Mouse (Mus musculus): ENCODE results near the gene Slc6a6.

Slc6a6 gene

DNA sequence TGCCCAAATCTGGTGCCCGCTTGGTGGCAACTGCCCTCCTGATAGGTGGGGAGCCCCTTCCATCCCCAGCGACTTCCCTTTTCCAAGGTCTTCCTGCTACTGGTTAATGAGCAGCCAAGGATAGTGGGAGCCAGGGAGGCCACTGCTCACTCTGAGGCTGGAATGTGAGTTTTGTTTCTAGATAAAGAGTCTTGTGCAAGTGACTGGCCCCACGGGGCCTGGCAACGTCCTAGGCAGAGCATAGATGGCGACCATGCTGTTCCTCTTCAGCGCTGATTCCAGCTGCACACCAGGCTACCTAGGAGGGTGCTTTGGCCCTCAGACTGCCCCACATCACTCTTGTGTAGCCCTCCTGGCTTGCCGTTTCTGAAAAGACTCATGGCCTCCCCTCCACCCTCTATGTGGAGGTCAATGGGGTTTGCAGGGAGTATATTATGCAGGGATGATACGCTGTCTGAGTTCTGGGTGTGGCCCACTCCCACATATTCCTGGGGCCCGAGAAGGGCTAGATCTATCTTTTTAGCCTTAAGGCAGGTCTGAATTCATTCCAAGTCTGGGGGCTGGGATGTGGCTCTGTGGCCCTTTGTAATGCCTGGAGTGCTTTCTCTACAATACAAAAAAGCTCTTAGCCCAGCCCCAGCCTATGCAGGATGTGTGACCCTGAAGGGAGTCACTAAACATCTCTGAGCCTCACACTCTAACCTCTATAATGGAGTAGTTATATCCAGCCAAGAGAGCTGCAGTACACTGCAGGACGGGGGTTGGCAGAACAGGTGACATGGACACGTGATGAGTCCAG, 17.2 kb downstream of the Slc6a6 start:
- no peak for DNase-seq (ENCODE audit: low spot score in 2 of 2)

DNA sequence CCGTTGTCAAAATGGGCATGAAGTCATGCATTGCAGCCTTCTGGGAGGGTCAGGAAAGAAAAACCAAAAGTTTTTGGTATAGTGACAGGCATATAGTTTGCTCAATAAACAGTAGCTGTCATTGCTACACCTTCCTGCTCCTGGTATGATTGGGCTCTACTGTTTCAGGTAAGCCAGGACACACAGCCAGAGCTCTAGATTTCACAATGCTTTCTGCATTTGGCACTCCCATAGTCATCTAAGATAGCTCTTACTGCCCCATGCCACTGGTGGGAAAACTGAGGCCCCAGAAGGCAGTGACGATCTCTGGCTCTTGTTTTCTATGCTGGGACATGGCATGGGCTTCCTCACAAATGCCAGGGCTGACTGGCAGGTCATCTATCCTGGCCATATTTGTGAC, 19.6 kb downstream of the Slc6a6 start:
- DNase-seq (ENCODE audit: low spot score in 2 of 2) = no peak

DNA sequence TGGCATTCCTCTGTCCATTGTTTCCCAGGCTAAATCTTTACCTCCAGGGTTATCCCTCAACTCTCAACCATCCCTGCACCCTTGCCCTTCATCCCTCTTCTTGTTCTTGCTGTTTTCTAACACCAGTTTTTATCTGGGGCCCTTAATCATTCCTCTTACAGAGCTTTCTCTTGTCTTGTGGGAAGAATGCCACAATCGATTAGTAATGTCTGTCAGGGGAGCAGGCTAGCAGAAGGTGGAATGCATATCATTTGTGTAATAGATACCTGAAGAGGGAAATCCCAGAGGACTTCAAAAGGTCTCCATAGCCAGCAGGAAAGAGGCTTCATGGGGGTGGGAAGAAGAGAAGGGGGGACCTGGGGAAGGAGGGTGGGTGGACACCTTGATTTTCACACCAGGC, 20.6 kb downstream of the Slc6a6 start:
- DNase-seq (ENCODE audit: low spot score in 2 of 2) = no peak

DNA sequence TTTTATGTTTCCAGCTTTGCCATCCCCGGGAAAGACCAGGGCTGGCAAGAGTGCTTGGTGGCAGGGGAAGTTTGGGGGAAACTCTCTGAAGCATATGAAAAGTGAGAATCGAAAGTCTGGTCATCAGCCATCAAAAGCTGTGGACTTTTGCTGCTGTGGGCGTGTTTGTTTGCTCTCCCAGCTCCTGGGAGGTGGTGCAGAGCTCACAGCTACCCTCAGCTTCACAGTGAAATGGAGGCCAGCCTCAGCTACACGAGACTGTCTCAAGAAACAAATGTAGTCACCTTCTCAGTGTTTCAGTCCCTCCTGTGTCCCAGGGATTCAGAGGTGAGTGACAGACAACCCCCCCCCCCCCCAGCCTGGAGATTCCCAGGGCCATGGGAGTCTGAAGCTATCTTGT, 21.8 kb downstream of the Slc6a6 start:
- DNase-seq (ENCODE audit: low spot score in 2 of 2) = no peak

DNA sequence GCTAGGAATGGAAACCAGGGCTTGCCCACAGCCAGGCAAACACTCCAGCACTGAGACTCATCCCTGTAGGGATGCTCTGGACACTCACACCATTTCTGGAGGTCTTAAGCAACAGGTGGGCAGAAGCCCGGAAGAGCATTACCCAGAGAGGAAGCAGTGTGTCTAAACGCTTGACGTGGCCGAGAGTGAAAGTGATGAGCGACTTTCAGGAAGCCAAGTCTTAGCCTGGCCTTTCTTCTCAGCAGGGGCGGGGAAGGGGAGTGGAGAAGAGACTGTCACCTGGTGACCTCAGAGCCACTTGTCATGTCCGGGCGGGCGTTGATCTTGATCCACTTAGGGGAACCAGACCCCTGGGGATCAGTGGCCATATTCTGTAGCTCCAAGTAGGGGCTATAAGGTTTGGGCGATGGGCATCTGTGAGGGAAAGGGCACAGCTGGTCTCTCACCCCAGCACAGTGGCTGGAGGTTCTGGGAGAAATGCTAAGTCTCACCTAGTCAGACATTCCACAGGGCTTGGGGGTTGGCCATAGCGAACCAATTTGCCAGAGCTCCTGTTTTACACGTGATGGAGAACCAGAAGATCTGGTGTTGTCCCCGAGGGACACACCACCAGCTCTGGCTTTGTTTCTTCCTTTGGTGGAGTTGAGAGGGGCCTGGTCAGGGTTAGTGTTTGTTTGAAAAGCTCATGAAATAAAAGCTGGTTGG, 22.4 kb downstream of the Slc6a6 start:
- DNase-seq (ENCODE audit: low spot score in 2 of 2) = no peak

DNA sequence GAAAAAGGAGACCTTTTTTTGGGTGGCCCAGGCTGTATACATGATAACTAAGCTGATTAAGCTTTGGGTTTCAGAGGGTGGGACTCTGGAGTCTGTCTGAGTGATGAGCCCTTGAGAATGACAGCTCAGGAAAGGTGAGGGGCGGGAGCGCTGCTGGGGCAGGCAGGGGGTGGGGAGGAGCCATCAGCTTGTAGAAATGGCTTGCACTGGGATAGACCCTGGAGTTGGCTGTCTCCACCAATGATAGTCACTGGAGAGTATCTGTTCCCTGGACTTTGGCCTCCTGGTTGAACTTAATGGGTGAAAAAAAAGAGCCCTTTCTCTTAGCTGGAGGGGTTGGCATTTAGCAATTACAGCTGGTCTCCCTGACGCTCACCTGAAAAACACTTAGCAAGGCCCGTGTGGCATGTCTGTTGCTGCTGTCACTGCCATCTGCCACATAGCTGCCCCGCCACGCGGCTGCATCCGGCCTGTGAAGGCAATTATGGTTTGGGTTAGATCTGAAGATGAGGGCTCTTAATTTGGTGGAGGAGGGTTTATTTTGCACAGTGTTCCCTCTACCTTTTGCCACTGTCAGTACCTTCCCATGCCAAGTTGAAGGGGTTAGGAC, 23.5 kb downstream of the Slc6a6 start:
- DNase-seq (ENCODE audit: low spot score in 2 of 2) = no peak

DNA sequence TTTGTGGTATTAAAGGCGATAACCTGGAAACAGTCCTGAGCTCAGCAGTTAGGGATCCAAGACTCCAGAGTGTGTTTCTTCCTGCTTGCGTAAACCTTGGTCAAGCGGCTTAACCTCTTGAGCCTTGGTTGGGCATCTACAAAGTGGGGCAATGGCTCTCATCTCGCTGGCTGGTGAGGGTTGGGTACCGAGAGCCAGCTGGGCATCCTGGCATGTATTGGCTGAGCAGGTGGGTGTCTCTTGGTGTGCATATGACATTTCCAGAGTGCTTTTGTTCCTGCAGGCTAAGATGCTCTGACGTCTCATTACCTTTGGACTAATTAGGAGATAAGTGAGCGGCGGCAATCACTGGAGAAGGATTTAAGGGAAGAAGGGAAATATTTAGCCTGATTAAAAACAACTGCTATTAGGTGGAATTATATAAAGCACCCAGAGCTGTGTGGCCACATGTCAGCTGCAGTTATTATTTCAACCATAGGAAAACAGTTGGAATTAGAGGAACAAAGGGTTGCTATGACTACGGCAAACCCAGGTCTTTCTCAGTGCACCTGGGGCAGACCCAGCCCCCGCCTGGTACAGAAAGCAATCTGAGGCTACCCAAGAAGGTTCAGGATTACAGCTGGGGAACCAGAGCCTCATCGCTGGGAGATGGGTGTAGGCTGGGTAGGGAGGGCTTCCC, 24.2 kb downstream of the Slc6a6 start:
- no peak for DNase-seq (ENCODE audit: low spot score in 2 of 2)

DNA sequence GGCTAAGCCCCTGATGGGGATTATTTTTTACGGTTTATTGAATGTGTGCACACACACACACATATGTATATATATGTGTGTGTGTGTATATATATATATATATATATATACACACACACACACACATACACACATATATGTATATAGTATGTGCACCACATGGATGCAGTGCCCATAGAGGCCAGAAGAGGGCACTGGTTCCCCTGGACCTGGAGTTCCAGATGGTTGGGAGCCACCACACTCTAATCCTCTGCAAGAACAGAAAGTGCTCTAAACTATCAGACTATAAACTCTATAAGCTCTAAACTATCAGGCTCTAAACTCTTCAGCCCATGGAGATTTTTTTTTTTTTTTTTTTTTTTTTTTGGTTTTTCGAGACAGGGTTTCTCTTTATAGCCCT, 25.1 kb downstream of the Slc6a6 start:
- DNase-seq (ENCODE audit: low spot score in 2 of 2) = no peak

DNA sequence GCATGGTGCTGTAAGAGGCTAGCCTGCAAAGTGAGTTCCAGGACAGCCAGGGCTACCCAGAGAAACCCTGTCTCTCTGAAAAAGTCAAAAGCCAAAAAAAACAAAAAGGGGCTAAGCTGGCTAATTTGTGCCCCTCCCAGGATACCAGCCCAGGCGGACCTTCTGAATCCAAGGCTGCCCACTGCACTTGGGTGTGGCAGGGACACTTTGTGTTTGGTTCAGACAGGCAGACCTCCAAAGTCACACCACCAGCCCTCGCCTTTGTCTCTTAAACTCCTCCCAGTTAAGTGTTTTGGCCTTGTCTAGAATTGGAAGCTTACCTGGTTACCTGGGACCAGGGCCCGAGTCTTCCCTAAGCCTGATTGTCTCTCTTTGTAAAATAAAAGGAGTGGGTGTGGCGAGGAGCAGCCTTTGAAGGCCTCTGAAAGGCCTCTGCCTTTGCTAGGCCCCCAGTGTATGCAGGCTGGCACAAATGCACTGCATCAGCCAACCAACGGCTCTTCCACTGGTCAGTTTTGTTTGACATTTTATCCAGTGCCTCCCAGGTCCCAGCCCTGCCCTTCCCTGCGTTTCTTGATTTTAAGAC, 26.6 kb downstream of the Slc6a6 start:
- no peak for DNase-seq (ENCODE audit: low spot score in 2 of 2)

DNA sequence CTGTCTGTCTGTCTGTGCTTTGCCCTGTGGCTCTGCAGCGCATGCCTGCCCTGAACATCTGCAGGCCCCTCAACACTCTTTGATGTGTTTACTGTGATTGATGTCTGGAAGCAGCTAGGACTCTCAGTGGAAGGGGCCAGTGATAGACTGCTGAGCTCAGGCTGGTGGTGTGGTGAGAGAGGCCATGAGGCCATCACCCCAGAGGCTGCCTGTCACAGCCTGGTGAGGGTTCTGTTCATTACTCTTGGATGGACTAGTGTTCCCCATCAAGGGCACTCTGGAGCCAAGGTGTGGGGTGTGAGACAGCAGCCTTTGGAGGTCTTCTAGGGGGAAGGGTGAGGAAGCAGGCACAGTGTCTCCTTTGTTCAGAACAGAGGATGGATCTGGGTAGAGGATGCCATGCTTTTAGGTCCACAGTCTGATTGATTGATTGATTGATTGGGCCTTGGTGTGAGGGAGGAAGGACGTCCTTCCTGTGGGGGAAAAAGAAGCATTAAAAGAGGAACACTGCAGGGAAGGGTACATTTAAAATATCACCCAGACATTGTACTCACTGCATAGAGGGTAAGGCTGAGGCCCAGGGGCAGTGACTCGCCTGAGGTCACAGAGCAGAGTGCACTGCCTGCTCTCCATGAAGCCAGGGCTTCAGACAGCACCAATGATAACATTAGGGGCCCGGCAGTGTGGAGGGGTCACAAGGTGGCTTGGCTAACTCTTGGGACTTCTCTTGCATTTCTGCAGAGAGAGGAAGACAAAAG, 28.4 kb downstream of the Slc6a6 start:
- DNase-seq (ENCODE audit: low spot score in 2 of 2) = no peak

DNA sequence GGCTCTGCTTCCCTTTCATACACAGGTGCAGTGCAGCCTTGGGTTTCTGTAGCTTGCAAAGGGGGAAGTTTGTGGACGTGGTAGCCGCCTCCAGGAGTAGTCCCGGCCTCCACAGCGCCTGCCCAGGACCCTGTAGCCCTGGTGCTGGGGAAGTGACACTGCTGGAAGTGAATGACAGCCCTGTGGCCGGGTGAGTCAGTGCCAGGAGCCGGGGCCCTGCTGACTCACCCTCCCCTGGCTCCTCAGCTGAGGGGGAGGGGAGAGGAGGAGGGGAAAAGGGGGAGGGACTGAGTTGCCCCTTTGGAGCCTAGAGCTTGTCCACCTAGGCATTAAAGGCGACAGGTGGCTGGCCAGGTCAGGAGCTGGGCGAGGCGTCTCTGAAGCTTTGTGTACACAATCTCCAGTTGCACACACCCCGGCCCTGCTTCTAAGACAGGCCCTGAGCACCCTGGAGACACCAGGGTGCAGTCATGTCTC, 29.0 kb downstream of the Slc6a6 start:
- peak; percentile 41 to 49 for DNase-seq (ENCODE audit: low spot score in 2 of 2)

DNA sequence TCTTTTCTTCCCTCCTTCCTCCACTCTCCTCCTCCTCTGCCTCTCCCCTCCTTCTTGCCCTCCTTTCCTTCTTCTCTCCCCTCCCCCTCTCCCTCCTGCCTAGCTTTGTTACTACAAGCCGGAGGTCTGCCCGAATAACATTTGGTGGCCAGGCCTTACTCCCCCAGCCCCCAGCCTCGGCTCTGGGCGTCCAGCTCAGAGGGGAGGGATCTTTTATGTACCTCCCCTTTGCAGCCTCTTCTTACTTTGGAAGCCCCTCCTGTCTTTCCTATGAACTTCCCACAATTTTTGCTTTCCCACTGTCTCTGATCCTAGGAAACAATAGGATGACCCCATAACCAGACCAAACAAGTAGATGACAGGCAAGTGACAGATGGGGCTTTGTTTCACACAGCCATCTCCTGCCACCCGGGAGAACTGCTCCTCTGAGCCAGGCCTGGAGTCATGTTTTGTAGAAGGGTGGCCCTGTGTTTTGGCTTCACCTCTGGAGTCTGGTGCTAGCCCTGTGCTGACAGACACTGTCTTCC, 29.6 kb downstream of the Slc6a6 start:
- no peak for DNase-seq (ENCODE audit: low spot score in 2 of 2)

DNA sequence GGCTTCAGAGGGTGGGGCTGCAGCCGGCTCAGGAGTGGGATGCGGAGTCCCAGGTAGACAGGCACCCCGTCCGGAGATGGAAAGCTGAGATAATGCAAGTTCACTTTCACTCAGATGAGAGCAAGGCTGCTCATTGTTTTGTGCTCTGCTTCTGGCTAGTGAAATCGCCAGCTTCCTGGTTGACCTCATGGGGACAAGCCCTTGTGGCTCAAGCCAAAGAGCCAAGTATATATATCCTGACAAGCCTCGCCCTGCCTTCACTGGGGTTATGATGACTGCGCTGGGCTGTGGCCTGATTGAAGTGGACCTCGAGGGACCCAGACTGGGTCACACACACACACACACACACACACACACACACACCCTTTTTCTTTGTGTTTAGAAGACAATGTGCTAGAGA, 31.2 kb downstream of the Slc6a6 start:
- DNase-seq (ENCODE audit: low spot score in 2 of 2) = no peak

DNA sequence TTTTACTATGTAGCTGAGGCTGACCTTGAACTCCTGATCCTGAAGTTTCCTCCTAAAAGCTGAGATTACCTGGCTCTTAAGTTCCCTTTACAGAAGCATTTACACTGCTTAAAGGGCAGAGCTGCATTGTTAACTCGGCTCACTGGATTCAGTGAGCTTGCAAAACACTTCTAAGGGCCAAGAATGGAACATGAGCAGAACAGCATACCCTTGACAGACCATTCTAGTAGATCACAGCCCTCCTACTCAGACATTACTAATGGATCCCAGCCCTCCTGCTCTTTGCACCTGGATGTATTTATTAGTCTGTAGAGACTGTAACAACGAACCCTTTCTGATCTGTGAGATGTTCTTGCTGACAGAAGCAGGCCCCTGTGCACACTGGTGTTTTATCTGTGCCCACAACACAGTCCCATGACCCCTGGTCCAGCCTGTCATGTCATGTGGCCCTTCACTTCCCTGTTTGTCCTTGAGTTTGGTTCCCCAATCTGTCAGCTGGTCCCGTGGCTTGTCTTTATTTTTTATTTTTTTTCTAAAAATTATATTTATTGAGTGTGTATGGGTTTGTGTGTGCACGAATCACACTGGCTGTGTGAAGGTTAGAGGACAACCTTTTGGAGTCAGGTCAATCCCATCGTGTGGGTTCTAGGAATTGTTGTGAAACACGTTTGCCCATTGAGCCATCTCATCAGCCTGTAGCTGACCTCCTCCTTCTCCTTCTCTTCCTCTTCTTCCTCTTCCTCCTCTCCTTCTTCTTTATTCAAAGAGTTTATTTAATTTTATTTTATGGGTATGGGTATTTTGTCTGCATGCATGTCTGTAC, 32.3 kb downstream of the Slc6a6 start:
- no peak for DNase-seq (ENCODE audit: low spot score in 2 of 2)

DNA sequence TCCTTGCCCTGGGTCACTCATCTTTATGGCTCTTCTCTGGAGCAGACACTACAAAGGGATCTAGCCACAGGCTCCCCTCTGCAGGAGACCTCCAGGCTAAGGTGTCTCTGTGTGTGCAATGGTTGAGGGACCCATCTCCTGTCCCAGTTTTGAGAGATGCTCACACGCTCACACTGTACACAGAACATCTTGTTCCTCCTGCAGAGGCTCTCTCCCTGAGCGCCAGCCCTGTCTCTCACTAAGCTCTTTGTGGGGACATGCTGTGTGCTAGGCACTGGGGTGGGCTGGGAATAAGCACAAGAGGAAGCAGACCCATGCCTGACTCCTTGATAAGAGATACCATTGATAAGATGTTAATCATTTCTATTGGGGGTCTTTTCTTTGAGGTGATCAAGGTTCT, 34.2 kb downstream of the Slc6a6 start:
- DNase-seq (ENCODE audit: low spot score in 2 of 2) = no peak

DNA sequence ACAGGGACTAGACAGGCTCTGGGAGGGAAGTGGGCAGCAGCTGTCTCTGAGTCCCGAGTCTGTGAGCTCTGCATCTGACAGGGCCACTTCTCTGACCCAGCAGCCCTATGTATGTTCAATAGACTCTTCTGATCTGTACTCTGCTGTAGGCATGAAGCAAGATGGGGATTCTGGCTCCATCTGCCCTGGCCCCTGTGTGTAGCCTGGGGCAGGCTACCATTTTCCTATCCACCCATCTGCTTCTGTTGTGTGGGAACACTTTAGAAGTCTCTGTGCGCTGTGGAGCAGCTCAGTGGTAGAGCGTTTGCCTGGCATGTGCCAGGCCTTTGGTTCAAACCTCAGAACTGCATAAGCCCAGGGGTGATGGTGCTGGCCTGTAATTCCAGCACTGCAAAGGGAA, 34.8 kb downstream of the Slc6a6 start:
- no peak for DNase-seq (ENCODE audit: low spot score in 2 of 2)

DNA sequence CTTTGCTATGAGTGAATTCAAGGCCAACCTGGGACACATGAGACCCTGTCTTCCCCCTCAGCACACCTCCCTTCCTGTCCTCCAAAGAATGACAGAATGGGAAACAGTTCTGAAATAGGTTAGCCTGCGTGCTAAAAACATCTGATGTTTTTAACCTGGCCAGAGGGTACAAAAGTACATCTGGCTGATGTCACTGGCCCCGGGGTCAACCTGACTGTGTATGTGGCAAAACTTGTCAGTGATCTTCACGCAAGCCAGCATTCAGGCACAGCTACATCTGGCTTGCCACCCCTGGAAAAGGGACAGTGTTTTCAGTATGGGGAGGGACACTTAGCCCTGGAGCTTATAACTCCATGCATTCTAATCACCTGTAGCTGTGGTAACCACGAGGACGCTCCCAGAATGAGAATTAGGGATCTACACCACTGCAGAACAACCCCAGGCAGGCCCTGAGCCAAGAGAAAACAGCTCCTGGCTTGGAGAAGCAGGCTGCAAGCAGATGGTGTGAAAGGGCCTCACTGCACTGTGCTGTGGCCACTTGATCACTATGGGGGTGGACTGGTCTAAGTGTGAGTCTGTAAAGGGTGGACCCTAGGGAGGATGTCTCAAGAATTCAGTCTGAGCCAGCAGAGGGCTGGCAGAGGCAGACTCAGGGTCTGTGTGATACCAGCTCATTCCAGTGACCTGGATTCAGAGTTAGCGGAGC, 35.3 kb downstream of the Slc6a6 start:
- peak; percentile 59 to 64 for DNase-seq (ENCODE audit: low spot score in 2 of 2)

DNA sequence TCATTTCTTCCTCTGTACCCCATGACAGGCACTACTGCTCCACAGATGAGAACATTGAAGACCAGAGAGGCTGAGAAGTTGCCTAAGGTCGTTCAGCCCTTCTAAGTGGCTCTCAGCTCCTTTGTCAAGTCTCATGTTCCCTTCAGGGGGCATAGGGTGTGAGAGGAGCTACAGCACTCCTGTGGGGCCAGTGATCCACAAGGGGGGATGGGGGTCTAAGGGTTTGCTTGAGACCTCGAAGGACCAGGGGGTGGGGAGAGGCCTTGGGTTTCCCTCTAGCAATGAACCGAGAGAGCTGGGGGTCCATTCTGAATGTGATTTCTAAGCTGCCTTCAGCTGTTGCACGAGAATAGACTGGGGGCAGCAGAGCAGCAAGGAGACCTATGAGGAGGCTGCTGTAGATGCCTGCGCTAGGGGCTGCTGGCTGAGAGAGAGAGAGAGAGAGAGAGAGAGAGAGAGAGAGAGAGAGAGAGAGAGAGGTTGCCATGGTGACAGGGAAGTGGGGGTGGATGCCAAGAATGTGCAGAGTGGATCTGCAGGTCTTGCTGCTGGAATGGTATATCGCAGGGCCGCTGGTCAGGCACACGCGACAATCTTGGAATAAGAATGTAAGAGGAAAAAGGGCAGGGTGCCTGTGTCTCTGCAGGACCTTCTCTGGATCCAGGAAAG, 36.1 kb downstream of the Slc6a6 start:
- DNase-seq (ENCODE audit: low spot score in 2 of 2) = peak; percentile 49 to 68
